Mouse (Mus musculus): ENCODE measurements around the gene Serpina5. TPM values are rescaled to one million over a fixed set of nuclear protein-coding genes. Genes with fewer than 3 reads are reported as not detected.
A peak's percentile ranks its signal among the peaks of the same experiment; 100 is the strongest.
"Not testable (repeated sequence)": the region's sequence is repeated elsewhere in the genome, so short reads cannot be mapped to it uniquely, and the experiment has no call there.

Serpina5 gene
- not detected for total RNA-seq (2021)
- long read RNA-seq, experiment 1 = 0 reads
- long read RNA-seq, experiment 2 = 0 reads

- intact Hi-C loops (cut with DNase I) = no loop called here
These were observed at the start of gene Serpina5 for GRCm38 (mm10) chr12:104100768-104101167. Serpina5 (plus strand) TSS chr12:104101113.

GRCm38 (mm10) chr12:104053995-104054394, 46.9 kb upstream of the Serpina5 start:
- intact Hi-C loops (cut with DNase I) = no loop called here
- DNase-seq (ENCODE audit: low spot score in 2 of 2) = no peak

More at GRCm38 (mm10) chr12:104100768-104101167, at the start of gene Serpina5:
- DNase-seq (ENCODE audit: low spot score in 2 of 2) = no peak

- no peak for DNase-seq (ENCODE audit: low spot score in 2 of 2)
- intact Hi-C loops (cut with DNase I) = no loop called here
These were observed 45.2 kb upstream of the Serpina5 start for GRCm38 (mm10) chr12:104055755-104056154.

GRCm38 (mm10) chr12:104057050-104057449, 43.9 kb upstream of the Serpina5 start:
- intact Hi-C loops (cut with DNase I) = no loop called here
- peak; percentile 52 to 58 for DNase-seq (ENCODE audit: low spot score in 2 of 2)

- DNase-seq (ENCODE audit: low spot score in 2 of 2) = no peak
- intact Hi-C loops (cut with DNase I) = no loop called here
These were observed 43.4 kb upstream of the Serpina5 start for GRCm38 (mm10) chr12:104057531-104057930.

- intact Hi-C loops (cut with DNase I) = no loop called here
- peak in 1 of 2 experiments; percentile 47 for DNase-seq (ENCODE audit: low spot score in 2 of 2)
These were observed 40.8 kb upstream of the Serpina5 start for GRCm38 (mm10) chr12:104060126-104060525.

- DNase-seq (ENCODE audit: low spot score in 2 of 2) = no peak
- intact Hi-C loops (cut with DNase I) = no loop called here
These were observed 39.1 kb upstream of the Serpina5 start for GRCm38 (mm10) chr12:104061862-104062261.

- no peak for DNase-seq (ENCODE audit: low spot score in 2 of 2)
- intact Hi-C loops (cut with DNase I) = no loop called here
These were observed 36.4 kb upstream of the Serpina5 start for GRCm38 (mm10) chr12:104064532-104064931.

- intact Hi-C loops (cut with DNase I) = loop anchor here (5.0 kb wide), 1 partner anchor 352 kb away; no protein-coding TSS in a partner anchor
- no peak for DNase-seq (ENCODE audit: low spot score in 2 of 2)
These were observed 35.9 kb upstream of the Serpina5 start for GRCm38 (mm10) chr12:104064996-104065395.

- peak; percentile 46 to 55 for DNase-seq (ENCODE audit: low spot score in 2 of 2)
- intact Hi-C loops (cut with DNase I) = loop anchor here (5.0 kb wide), 1 partner anchor 351 kb away; no protein-coding TSS in a partner anchor
These were observed 34.7 kb upstream of the Serpina5 start for GRCm38 (mm10) chr12:104066241-104066640.

- intact Hi-C loops (cut with DNase I) = loop anchor here (5.0 kb wide), 1 partner anchor 350 kb away; no protein-coding TSS in a partner anchor
These were observed 33.4 kb upstream of the Serpina5 start for GRCm38 (mm10) chr12:104067549-104067948.

GRCm38 (mm10) chr12:104069620-104070019, 31.3 kb upstream of the Serpina5 start:
- DNase-seq (ENCODE audit: low spot score in 2 of 2) = peak; percentile 82 to 89
- intact Hi-C loops (cut with DNase I) = loop anchor here (1.0 to 5.0 kb wide), 2 partner anchors 74 to 348 kb away; no protein-coding TSS in a partner anchor

More at GRCm38 (mm10) chr12:104067549-104067948, 33.4 kb upstream of the Serpina5 start:
- peak; percentile 62 to 84 for DNase-seq (ENCODE audit: low spot score in 2 of 2)

- intact Hi-C loops (cut with DNase I) = no loop called here
- no peak for DNase-seq (ENCODE audit: low spot score in 2 of 2)
These were observed 29.2 kb upstream of the Serpina5 start for GRCm38 (mm10) chr12:104071708-104072107.

GRCm38 (mm10) chr12:104072286-104072685, 28.6 kb upstream of the Serpina5 start:
- DNase-seq (ENCODE audit: low spot score in 2 of 2) = peak; percentile 27 to 48
- intact Hi-C loops (cut with DNase I) = no loop called here

GRCm38 (mm10) chr12:104090119-104090518, 10.8 kb upstream of the Serpina5 start:
- no peak for DNase-seq (ENCODE audit: low spot score in 2 of 2)
- intact Hi-C loops (cut with DNase I) = no loop called here

GRCm38 (mm10) chr12:104091303-104091702, 9.6 kb upstream of the Serpina5 start:
- intact Hi-C loops (cut with DNase I) = no loop called here
- DNase-seq (ENCODE audit: low spot score in 2 of 2) = no peak

- intact Hi-C loops (cut with DNase I) = no loop called here
- DNase-seq (ENCODE audit: low spot score in 2 of 2) = no peak
These were observed 4.9 kb downstream of the Serpina5 start for GRCm38 (mm10) chr12:104105847-104106246.

- intact Hi-C loops (cut with DNase I) = no loop called here
- no peak for DNase-seq (ENCODE audit: low spot score in 2 of 2)
These were observed 6.0 kb downstream of the Serpina5 start for GRCm38 (mm10) chr12:104106919-104107318.

GRCm38 (mm10) chr12:104108507-104108906, 7.6 kb downstream of the Serpina5 start:
- intact Hi-C loops (cut with DNase I) = no loop called here
- DNase-seq (ENCODE audit: low spot score in 2 of 2) = no peak

GRCm38 (mm10) chr12:104112333-104112732, 11.4 kb downstream of the Serpina5 start, which contains the start of gene Serpina3a:
Serpina3a (plus strand) TSS chr12:104112724.
- DNase-seq (ENCODE audit: low spot score in 2 of 2); intact Hi-C loops (cut with DNase I): not testable (repeated sequence)

- intact Hi-C loops (cut with DNase I) = no loop called here
- no peak for DNase-seq (ENCODE audit: low spot score in 2 of 2)
These were observed 14.1 kb downstream of the Serpina5 start for GRCm38 (mm10) chr12:104114921-104115579.
